Mouse (Mus musculus): Measurements from ENCODE around the gene Scfd2. TPM values are rescaled to one million over a fixed set of nuclear protein-coding genes. Genes with fewer than 3 reads are reported as not detected.

Gene Scfd2
- polyA plus RNA-seq, 1 experiment from 2014 or later = 15.0 TPM

DNA sequence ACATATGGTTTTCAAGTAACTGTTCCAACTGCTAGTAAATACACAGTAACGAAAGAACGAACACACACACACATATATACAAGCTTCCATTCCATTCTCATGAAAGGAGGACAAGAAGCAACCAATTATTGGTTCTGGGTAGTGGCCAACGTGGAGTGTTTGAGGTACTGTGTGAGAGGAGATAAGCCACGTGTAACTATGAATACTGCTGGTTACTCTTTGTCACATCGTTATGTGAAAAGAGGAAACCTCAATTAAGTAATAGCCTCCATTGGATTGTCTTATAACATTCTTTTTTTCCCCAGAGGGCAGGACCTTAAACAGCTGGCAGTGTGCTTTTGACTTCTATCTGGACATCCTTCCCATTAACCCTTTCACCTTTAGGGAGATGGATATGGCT lies 4.5 kb downstream of the Scfd2 start:
- no peak overlapping the region for H3K4me3 ChIP-seq (ENCODE audit: low read length)
- H3K4me1 ChIP-seq (ENCODE audit: control insufficient read depth, insufficient read depth, low read length) = peaks cover 12% of the 10 kb centered on the region
- no peak overlapping the region for H3K4me2 ChIP-seq (ENCODE audit: low read depth, low read length)
- H3K9ac ChIP-seq (ENCODE audit: low read length) = no peak overlapping the region
- no peak overlapping the region for H3K27ac ChIP-seq (ENCODE audit: low read length)
- no peaks in the 10 kb centered on the region for H3K36me3 ChIP-seq (ENCODE audit: control insufficient read depth, insufficient read depth)
- 67% methylated on average over 5 of the region's 5 CpGs for WGBS
- no peaks in the 10 kb centered on the region for H3K9me3 ChIP-seq (replicated peaks; ENCODE audit: control insufficient read depth, low read length)
- no peak for ATAC-seq (replicated peaks; ENCODE audit: extremely low read depth, insufficient read depth, low FRiP score)
- no peaks in the 10 kb centered on the region for H3K27me3 ChIP-seq (ENCODE audit: control insufficient read depth, insufficient read depth, low read length)

DNA sequence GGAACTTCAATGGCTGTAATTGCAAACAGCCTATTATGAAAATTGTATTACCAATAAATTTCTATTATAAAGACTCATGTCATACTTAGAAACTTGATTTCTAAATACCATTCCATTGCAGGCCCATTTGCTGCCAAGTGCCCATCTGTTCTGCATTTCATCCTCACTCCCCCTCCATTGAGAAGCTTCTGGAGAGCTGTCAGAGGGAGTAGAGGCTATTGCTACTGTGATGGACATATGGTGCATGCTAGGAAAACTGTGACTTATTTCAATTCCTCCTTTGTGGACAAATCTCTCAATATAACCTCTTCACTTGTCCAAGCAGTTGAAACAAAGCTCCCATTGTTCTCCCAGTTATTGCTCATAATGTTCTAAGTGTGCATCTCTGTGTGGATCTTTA lies 19.9 kb downstream of the Scfd2 start:
- Histone ChIP-seq H3K9me3 (replicated peaks; ENCODE audit: control insufficient read depth, low read length) (no peaks in the 10 kb centered on the region), H3K4me1 (ENCODE audit: control insufficient read depth, insufficient read depth, low read length) (no peaks in the 10 kb centered on the region), H3K9ac (ENCODE audit: low read length) (no peak overlapping the region), H3K4me2 (ENCODE audit: low read depth, low read length) (no peak overlapping the region), H3K36me3 (ENCODE audit: control insufficient read depth, insufficient read depth) (no peaks in the 10 kb centered on the region), H3K4me3 (ENCODE audit: low read length) (no peak overlapping the region), H3K27me3 (ENCODE audit: control insufficient read depth, insufficient read depth, low read length) (no peaks in the 10 kb centered on the region), H3K27ac (ENCODE audit: low read length) (no peak overlapping the region)
- ATAC-seq (replicated peaks; ENCODE audit: extremely low read depth, insufficient read depth, low FRiP score) = no peak

DNA sequence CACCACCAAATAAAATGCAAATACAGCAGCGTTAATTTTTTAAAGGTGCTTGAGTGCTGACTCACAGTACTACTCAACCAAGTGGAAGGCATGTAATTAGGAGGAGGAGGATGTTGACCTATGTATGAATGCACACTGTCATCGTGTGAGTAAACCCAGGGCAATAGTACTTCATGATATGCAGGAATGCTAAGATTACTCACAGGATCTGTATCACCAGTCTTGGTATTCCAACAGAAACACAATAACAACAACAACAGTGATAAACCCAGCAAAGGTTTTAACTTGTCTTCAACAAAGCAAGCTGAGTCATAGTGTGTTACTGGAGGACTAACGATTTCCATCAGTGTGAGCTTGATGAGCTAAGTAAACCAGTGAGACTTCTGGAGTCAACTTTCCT lies 38.9 kb downstream of the Scfd2 start:
- no peak overlapping the region for H3K4me2 ChIP-seq (ENCODE audit: low read depth, low read length)
- WGBS = 82% methylated on average over 3 of the region's 3 CpGs
- ATAC-seq (replicated peaks; ENCODE audit: extremely low read depth, insufficient read depth, low FRiP score) = no peak
- H3K9me3 ChIP-seq (replicated peaks; ENCODE audit: control insufficient read depth, low read length) = no peaks in the 10 kb centered on the region
- no peak overlapping the region for H3K4me3 ChIP-seq (ENCODE audit: low read length)
- no peaks in the 10 kb centered on the region for H3K4me1 ChIP-seq (ENCODE audit: control insufficient read depth, insufficient read depth, low read length)
- no peak overlapping the region for H3K27ac ChIP-seq (ENCODE audit: low read length)
- no peak overlapping the region for H3K9ac ChIP-seq (ENCODE audit: low read length)
- no peaks in the 10 kb centered on the region for H3K36me3 ChIP-seq (ENCODE audit: control insufficient read depth, insufficient read depth)
- no peaks in the 10 kb centered on the region for H3K27me3 ChIP-seq (ENCODE audit: control insufficient read depth, insufficient read depth, low read length)

DNA sequence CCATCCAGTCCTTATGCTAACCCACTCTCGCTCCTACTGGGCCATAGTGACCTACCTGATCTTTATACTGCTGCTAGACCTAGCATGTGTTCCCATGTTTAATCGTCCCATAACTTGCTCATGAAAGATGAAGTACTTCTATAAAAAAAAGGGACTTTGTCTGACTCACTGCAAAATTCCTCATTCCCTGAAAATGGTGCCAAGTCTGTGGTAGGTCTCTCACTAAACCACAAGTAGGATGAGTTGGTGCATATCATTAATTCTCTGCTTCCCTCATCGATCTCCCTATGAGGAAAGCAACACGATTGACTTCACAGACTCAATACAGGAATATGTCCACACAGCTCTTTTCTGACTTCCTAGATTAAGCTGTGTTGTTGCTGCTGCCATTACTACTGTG lies 46.9 kb downstream of the Scfd2 start:
- H3K36me3 ChIP-seq (ENCODE audit: control insufficient read depth, insufficient read depth) = no peaks in the 10 kb centered on the region
- no peak overlapping the region for H3K9ac ChIP-seq (ENCODE audit: low read length)
- H3K4me3 ChIP-seq (ENCODE audit: low read length) = no peak overlapping the region
- no peak for ATAC-seq (replicated peaks; ENCODE audit: extremely low read depth, insufficient read depth, low FRiP score)
- peaks cover 4% of the 10 kb centered on the region for H3K4me1 ChIP-seq (ENCODE audit: control insufficient read depth, insufficient read depth, low read length)
- no peak overlapping the region for H3K4me2 ChIP-seq (ENCODE audit: low read depth, low read length)
- no peaks in the 10 kb centered on the region for H3K9me3 ChIP-seq (replicated peaks; ENCODE audit: control insufficient read depth, low read length)
- H3K27me3 ChIP-seq (ENCODE audit: control insufficient read depth, insufficient read depth, low read length) = no peaks in the 10 kb centered on the region
- H3K27ac ChIP-seq (ENCODE audit: low read length) = no peak overlapping the region
- 82% methylated on average over 4 of the region's 4 CpGs for WGBS

DNA sequence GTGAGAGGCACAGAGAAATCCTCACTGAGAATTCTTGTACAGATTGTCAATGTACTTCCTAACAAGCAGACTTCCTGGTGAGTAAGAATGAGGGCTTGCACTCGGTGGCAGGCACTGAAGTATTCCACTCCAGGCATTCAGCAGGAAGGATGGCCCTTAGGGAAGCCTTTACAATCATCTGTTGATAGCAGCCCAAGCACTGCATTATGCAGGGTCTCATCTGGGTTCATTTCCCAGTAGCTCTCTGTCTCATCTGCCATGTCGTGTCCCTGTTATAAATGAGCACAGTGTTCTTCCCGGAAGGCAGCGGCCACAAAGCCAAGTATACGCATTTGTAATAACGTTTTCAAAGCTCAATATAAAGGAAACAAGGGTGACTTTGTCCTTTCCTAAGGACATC lies 48.9 kb downstream of the Scfd2 start:
- no peak overlapping the region for H3K9ac ChIP-seq (ENCODE audit: low read length)
- H3K9me3 ChIP-seq (replicated peaks; ENCODE audit: control insufficient read depth, low read length) = no peaks in the 10 kb centered on the region
- no peak overlapping the region for H3K4me2 ChIP-seq (ENCODE audit: low read depth, low read length)
- peaks cover 6% of the 10 kb centered on the region for H3K4me1 ChIP-seq (ENCODE audit: control insufficient read depth, insufficient read depth, low read length)
- no peaks in the 10 kb centered on the region for H3K27me3 ChIP-seq (ENCODE audit: control insufficient read depth, insufficient read depth, low read length)
- 67% methylated on average over 6 of the region's 6 CpGs for WGBS
- no peaks in the 10 kb centered on the region for H3K36me3 ChIP-seq (ENCODE audit: control insufficient read depth, insufficient read depth)
- H3K4me3 ChIP-seq (ENCODE audit: low read length) = no peak overlapping the region
- no peak overlapping the region for H3K27ac ChIP-seq (ENCODE audit: low read length)
- no peak for ATAC-seq (replicated peaks; ENCODE audit: extremely low read depth, insufficient read depth, low FRiP score)

DNA sequence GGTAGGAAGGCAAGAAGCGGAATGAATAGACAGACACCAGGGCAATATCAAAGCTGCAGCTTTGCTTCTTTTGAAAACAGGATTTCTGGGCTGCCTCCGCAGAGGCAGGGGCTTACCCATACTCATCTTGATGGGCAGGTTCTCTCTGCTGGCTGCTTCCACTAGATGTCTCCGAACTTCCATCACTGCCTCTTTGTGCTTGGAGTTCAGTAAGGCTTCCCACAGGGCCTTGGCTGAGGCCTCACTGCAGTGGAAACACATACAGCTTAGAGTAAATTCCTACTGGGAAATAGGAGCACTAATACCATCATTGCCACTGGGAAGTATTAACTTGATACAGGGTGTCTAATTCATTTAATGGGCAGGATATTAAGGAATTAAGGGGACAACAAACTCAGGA lies 49.5 kb downstream of the Scfd2 start:
- Histone ChIP-seq H3K4me3 (ENCODE audit: low read length) (no peak overlapping the region), H3K4me1 (ENCODE audit: control insufficient read depth, insufficient read depth, low read length) (peaks cover 8% of the 10 kb centered on the region), H3K27ac (ENCODE audit: low read length) (no peak overlapping the region), H3K36me3 (ENCODE audit: control insufficient read depth, insufficient read depth) (no peaks in the 10 kb centered on the region), H3K4me2 (ENCODE audit: low read depth, low read length) (no peak overlapping the region), H3K9me3 (replicated peaks; ENCODE audit: control insufficient read depth, low read length) (no peaks in the 10 kb centered on the region), H3K27me3 (ENCODE audit: control insufficient read depth, insufficient read depth, low read length) (no peaks in the 10 kb centered on the region), H3K9ac (ENCODE audit: low read length) (no peak overlapping the region)
- 69% methylated on average over 3 of the region's 3 CpGs for WGBS
- no peak for ATAC-seq (replicated peaks; ENCODE audit: extremely low read depth, insufficient read depth, low FRiP score)

DNA sequence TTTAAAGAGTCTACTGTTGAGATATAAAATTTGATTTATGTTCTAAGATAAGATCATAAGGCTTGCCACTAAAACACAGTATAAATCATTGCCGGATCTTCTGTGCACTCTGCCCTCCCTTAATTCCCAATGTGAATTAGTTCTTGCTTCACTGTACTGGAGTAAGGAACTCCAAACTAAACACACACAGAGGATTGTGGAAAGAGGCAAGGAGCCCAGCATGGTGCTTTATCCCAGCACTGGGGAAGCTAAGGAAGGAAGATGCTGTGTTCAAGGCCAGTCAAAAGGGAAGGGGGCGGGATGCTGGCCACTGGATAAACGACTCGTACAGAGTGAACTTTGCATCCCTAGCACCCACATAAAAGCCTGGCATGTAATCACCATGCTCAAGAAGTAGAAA lies 51.1 kb downstream of the Scfd2 start:
- H3K36me3 ChIP-seq (ENCODE audit: control insufficient read depth, insufficient read depth) = no peaks in the 10 kb centered on the region
- H3K4me3 ChIP-seq (ENCODE audit: low read length) = no peak overlapping the region
- no peak for ATAC-seq (replicated peaks; ENCODE audit: extremely low read depth, insufficient read depth, low FRiP score)
- H3K27me3 ChIP-seq (ENCODE audit: control insufficient read depth, insufficient read depth, low read length) = no peaks in the 10 kb centered on the region
- no peak overlapping the region for H3K9ac ChIP-seq (ENCODE audit: low read length)
- peaks cover 8% of the 10 kb centered on the region for H3K4me1 ChIP-seq (ENCODE audit: control insufficient read depth, insufficient read depth, low read length)
- H3K9me3 ChIP-seq (replicated peaks; ENCODE audit: control insufficient read depth, low read length) = no peaks in the 10 kb centered on the region
- H3K27ac ChIP-seq (ENCODE audit: low read length) = no peak overlapping the region
- no peak overlapping the region for H3K4me2 ChIP-seq (ENCODE audit: low read depth, low read length)
- 75% methylated on average over 4 of the region's 4 CpGs for WGBS

DNA sequence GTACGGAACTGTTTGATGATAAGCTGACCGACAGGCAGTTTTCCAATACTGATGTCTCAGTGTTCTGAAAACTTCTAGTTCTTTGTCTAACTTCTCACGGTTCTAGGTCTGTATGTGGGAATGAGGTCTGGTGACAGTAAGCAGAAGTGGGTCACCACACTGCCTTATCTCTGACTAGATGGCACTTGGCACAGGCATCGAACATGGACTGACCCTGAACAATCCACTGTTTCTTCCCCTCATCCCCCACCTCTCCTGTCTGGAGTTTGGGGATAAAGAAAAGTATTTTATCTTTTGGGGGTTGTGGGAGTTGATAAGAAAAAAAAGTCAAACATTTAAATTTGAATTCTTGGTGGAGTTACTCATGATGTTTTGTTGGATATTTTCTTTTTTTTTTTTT lies 51.6 kb downstream of the Scfd2 start:
- WGBS = 28% methylated on average over 4 of the region's 4 CpGs
- no peaks in the 10 kb centered on the region for H3K36me3 ChIP-seq (ENCODE audit: control insufficient read depth, insufficient read depth)
- no peak overlapping the region for H3K27ac ChIP-seq (ENCODE audit: low read length)
- no peak overlapping the region for H3K4me2 ChIP-seq (ENCODE audit: low read depth, low read length)
- no peak overlapping the region for H3K4me3 ChIP-seq (ENCODE audit: low read length)
- no peaks in the 10 kb centered on the region for H3K27me3 ChIP-seq (ENCODE audit: control insufficient read depth, insufficient read depth, low read length)
- H3K9ac ChIP-seq (ENCODE audit: low read length) = no peak overlapping the region
- H3K9me3 ChIP-seq (replicated peaks; ENCODE audit: control insufficient read depth, low read length) = no peaks in the 10 kb centered on the region
- no peak for ATAC-seq (replicated peaks; ENCODE audit: extremely low read depth, insufficient read depth, low FRiP score)
- peaks cover 8% of the 10 kb centered on the region for H3K4me1 ChIP-seq (ENCODE audit: control insufficient read depth, insufficient read depth, low read length)

DNA sequence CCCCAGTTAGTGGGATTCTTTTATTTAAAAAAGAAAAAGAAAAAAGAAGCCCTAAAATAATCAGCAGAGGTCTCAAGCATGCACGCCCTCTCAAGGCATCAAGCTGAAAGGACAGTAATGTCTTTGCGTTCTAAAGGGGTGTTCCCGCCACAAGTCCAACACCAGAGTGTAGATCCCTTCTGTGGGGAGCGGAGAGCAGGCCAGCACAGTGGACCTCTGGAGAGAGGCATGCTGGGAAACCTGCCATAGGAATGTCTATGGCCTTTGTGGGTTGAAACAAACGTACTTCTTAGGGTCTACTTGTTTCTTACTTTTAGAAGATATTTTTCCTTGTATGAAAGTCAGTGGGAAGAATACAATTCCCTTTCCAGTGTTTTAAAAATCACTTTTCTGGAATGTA lies 52.4 kb downstream of the Scfd2 start:
- Histone ChIP-seq H3K27me3 (ENCODE audit: control insufficient read depth, insufficient read depth, low read length) (no peaks in the 10 kb centered on the region), H3K9ac (ENCODE audit: low read length) (no peak overlapping the region), H3K36me3 (ENCODE audit: control insufficient read depth, insufficient read depth) (no peaks in the 10 kb centered on the region), H3K4me3 (ENCODE audit: low read length) (no peak overlapping the region), H3K4me2 (ENCODE audit: low read depth, low read length) (no peak overlapping the region), H3K9me3 (replicated peaks; ENCODE audit: control insufficient read depth, low read length) (no peaks in the 10 kb centered on the region), H3K27ac (ENCODE audit: low read length) (no peak overlapping the region), H3K4me1 (ENCODE audit: control insufficient read depth, insufficient read depth, low read length) (peaks cover 8% of the 10 kb centered on the region)
- no peak for ATAC-seq (replicated peaks; ENCODE audit: extremely low read depth, insufficient read depth, low FRiP score)
- 71% methylated on average over 5 of the region's 5 CpGs for WGBS

DNA sequence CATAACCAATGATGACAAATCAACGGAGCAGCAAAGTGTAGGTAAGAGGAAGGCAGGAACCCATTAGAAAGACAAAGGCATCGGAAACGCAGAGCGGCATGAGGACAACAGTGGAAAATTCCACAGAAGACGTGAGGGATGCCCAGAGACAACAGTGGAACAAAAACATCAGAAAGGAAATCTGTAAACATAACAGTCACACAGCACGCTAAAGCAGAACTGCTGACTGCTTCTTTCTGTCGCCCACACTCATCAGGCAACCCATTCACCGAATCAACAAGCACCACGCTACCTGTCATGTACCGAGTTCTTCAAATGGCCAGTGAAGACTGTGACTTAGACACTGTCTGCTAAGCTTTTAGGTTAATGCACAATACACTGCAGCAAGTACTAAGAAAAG lies 55.0 kb downstream of the Scfd2 start:
- ATAC-seq (replicated peaks; ENCODE audit: extremely low read depth, insufficient read depth, low FRiP score) = no peak
- Histone ChIP-seq H3K4me3 (ENCODE audit: low read length) (no peak overlapping the region), H3K36me3 (ENCODE audit: control insufficient read depth, insufficient read depth) (no peaks in the 10 kb centered on the region), H3K4me2 (ENCODE audit: low read depth, low read length) (no peak overlapping the region), H3K27ac (ENCODE audit: low read length) (no peak overlapping the region), H3K9ac (ENCODE audit: low read length) (no peak overlapping the region), H3K9me3 (replicated peaks; ENCODE audit: control insufficient read depth, low read length) (no peaks in the 10 kb centered on the region), H3K4me1 (ENCODE audit: control insufficient read depth, insufficient read depth, low read length) (peaks cover 8% of the 10 kb centered on the region), H3K27me3 (ENCODE audit: control insufficient read depth, insufficient read depth, low read length) (no peaks in the 10 kb centered on the region)
- 71% methylated on average over 10 of the region's 10 CpGs for WGBS
